Mouse (Mus musculus) CH12.LX (cell line): ENCODE results near the gene Znhit1. TPM values are rescaled to one million over a fixed set of nuclear protein-coding genes. Genes with fewer than 3 reads are reported as not detected.

Experiments used
- DNase-seq: peaks from one replicate; pipeline ENCODE4 v3.0.0-alpha.2; 2013; ENCODE audit errors: extremely low read depth
- H3K27ac ChIP-seq: 2 replicates; pipeline ENCODE4 v1.5.1; 2012; ENCODE audit warnings: low read depth, mild to moderate bottlenecking, control low read depth, moderate library complexity; ENCODE audit not compliant: insufficient read depth
- H3K27me3 ChIP-seq: replicated peaks from 2 replicates; pipeline ENCODE3; 2012; ENCODE audit warnings: inconsistent platforms
- H3K36me3 ChIP-seq, 2 experiments: replicated peaks in 1 of 2; 2 replicates each; pipeline versions ENCODE3 to v1.6.1; 2012; ENCODE audit warnings: inconsistent platforms in 1 of 2, low read length in 1 of 2, mild to moderate bottlenecking in 1 of 2, mixed read lengths in 1 of 2, moderate library complexity in 1 of 2; ENCODE audit not compliant: control insufficient read depth in 1 of 2, insufficient read depth in 1 of 2
- H3K4me1 ChIP-seq, 2 experiments: 2 replicates each; pipeline ENCODE4 v1.6.1; 2012; ENCODE audit warnings: inconsistent platforms in 1 of 2, moderate library complexity in 1 of 2; ENCODE audit not compliant: insufficient read depth in 2 of 2, control insufficient read depth in 1 of 2
- H3K4me2 ChIP-seq: 2 replicates; pipeline ENCODE4 v1.6.1; 2012; ENCODE audit warnings: low read depth, mild to moderate bottlenecking, control low read depth; ENCODE audit not compliant: poor library complexity, insufficient read depth, severe bottlenecking
- H3K4me3 ChIP-seq, 3 experiments: fragments of 150-350 bp in 1 of 3; sonication (generic) in 1 of 3; replicated peaks in 1 of 3; 2 replicates each; pipeline versions ENCODE3 to v1.5.1; 2011 to 2012; ENCODE audit warnings: low read depth in 2 of 3, low read length in 2 of 3, mild to moderate bottlenecking in 2 of 3, moderate library complexity in 2 of 3, control low read depth in 1 of 3, improper control_type of control experiment in 1 of 3, inconsistent platforms in 1 of 3, mixed read lengths in 1 of 3; ENCODE audit not compliant: poor library complexity in 1 of 3
- H3K79me2 ChIP-seq: replicated peaks from 2 replicates; pipeline ENCODE4 v1.6.1; 2012; ENCODE audit warnings: mild to moderate bottlenecking, moderate library complexity; ENCODE audit not compliant: control insufficient read depth, poor library complexity, insufficient read depth, severe bottlenecking; ENCODE audit errors: extremely low read depth
- H3K9ac ChIP-seq: 2 replicates; pipeline ENCODE4 v1.6.1; 2012; ENCODE audit warnings: low read depth, mild to moderate bottlenecking, control low read depth, moderate library complexity; ENCODE audit not compliant: insufficient read depth
- H3K9me3 ChIP-seq: replicated peaks from 2 replicates; pipeline ENCODE3; 2012; ENCODE audit warnings: low read length, inconsistent platforms, mixed read lengths
- BHLHE40 ChIP-seq: IDR thresholded peaks from 2 replicates; pipeline ENCODE4 v1.6.1; 2011; ENCODE audit warnings: mild to moderate bottlenecking, low read depth, low read length, improper control_type of control experiment
- CHD1 ChIP-seq: IDR thresholded peaks from 2 replicates; pipeline ENCODE4 v1.6.1; 2012; ENCODE audit warnings: low read depth, low read length, improper control_type of control experiment, inconsistent platforms
- CHD2 ChIP-seq: IDR thresholded peaks from 2 replicates; pipeline ENCODE4 v1.6.1; 2011; ENCODE audit warnings: low read length, improper control_type of control experiment
- CTCF ChIP-seq, 2 experiments: IDR thresholded peaks in 1 of 2; conservative IDR thresholded peaks in 1 of 2; 2 replicates each; pipeline ENCODE4 v1.5.1; 2011 to 2012; ENCODE audit warnings: low read depth in 2 of 2, low read length in 2 of 2, improper control_type of control experiment in 1 of 2, inconsistent platforms in 1 of 2, mild to moderate bottlenecking in 1 of 2, moderate library complexity in 1 of 2
- ELF1 ChIP-seq: IDR thresholded peaks from 2 replicates; pipeline ENCODE4 v1.6.1; 2014; ENCODE audit warnings: low read depth, mild to moderate bottlenecking, inconsistent platforms, low read length, improper control_type of control experiment
- EP300 ChIP-seq: IDR thresholded peaks from 2 replicates; pipeline ENCODE4 v1.6.1; 2011; ENCODE audit warnings: low read length, improper control_type of control experiment
- ETS1 ChIP-seq: conservative IDR thresholded peaks from 2 replicates; pipeline ENCODE4 v1.6.1; 2012; ENCODE audit warnings: low read depth, mild to moderate bottlenecking, inconsistent platforms, low read length, improper control_type of control experiment, moderate library complexity
- GABPA ChIP-seq: IDR thresholded peaks from 2 replicates; pipeline ENCODE4 v1.6.1; 2012; ENCODE audit warnings: low read depth, low read length, improper control_type of control experiment, inconsistent platforms; ENCODE audit not compliant: insufficient replicate concordance
- HCFC1 ChIP-seq: IDR thresholded peaks from 2 replicates; pipeline ENCODE4 v1.6.1; 2012; ENCODE audit warnings: low read depth, mild to moderate bottlenecking, inconsistent platforms, low read length, improper control_type of control experiment
- JUND ChIP-seq: conservative IDR thresholded peaks from 2 replicates; pipeline ENCODE4 v1.6.1; 2011; ENCODE audit warnings: low read depth, low read length, improper control_type of control experiment
- KAT2A ChIP-seq: IDR thresholded peaks from 2 replicates; pipeline ENCODE4 v1.6.1; 2012; ENCODE audit warnings: low read length, improper control_type of control experiment, inconsistent platforms; ENCODE audit not compliant: insufficient replicate concordance
- MAX ChIP-seq: IDR thresholded peaks from 2 replicates; pipeline ENCODE4 v1.6.1; 2011; ENCODE audit warnings: low read length, improper control_type of control experiment
- MEF2A ChIP-seq: IDR thresholded peaks from 2 replicates; pipeline ENCODE4 v1.6.1; 2014; ENCODE audit warnings: low read depth, mild to moderate bottlenecking, inconsistent platforms, low read length, improper control_type of control experiment, borderline replicate concordance
- MYC ChIP-seq: IDR thresholded peaks from 2 replicates; pipeline ENCODE4 v1.6.1; 2011; ENCODE audit warnings: low read depth, mild to moderate bottlenecking, improper control_type of control experiment, low read length
- NELFE ChIP-seq: IDR thresholded peaks from 2 replicates; pipeline ENCODE4 v1.6.1; 2011; ENCODE audit warnings: low read depth, low read length, improper control_type of control experiment
- PAX5 ChIP-seq: IDR thresholded peaks from 2 replicates; pipeline ENCODE4 v1.6.1; 2012; ENCODE audit warnings: low read length, inconsistent platforms, mixed read lengths
- POLR2AphosphoS2 ChIP-seq: IDR thresholded peaks from 2 replicates; pipeline ENCODE4 v1.6.1; 2011; ENCODE audit warnings: low read depth, low read length, improper control_type of control experiment
- RAD21 ChIP-seq: IDR thresholded peaks from 2 replicates; pipeline ENCODE4 v1.6.1; 2011; ENCODE audit warnings: low read depth, mild to moderate bottlenecking, low read length, improper control_type of control experiment, moderate library complexity
- SIN3A ChIP-seq: IDR thresholded peaks from 2 replicates; pipeline ENCODE4 v1.6.1; 2012; ENCODE audit warnings: low read length, improper control_type of control experiment, inconsistent platforms
- SMC3 ChIP-seq: IDR thresholded peaks from 2 replicates; pipeline ENCODE4 v1.6.1; 2011; ENCODE audit warnings: low read depth, low read length, improper control_type of control experiment
- TBP ChIP-seq: conservative IDR thresholded peaks from 2 replicates; pipeline ENCODE4 v1.6.1; 2011; ENCODE audit warnings: low read depth, low read length, improper control_type of control experiment
- UBTF ChIP-seq: IDR thresholded peaks from 2 replicates; pipeline ENCODE4 v1.6.1; 2012; ENCODE audit warnings: low read depth, mild to moderate bottlenecking, inconsistent platforms, low read length, improper control_type of control experiment, moderate library complexity
- ZC3H11A ChIP-seq: IDR thresholded peaks from 2 replicates; pipeline ENCODE4 v1.6.1; 2012; ENCODE audit warnings: low read depth, mild to moderate bottlenecking, inconsistent platforms, low read length, improper control_type of control experiment
- ZKSCAN1 ChIP-seq: IDR thresholded peaks from 2 replicates; pipeline ENCODE4 v1.6.1; 2012; ENCODE audit warnings: low read depth, inconsistent platforms, low read length, improper control_type of control experiment, borderline replicate concordance
- ZNF384 ChIP-seq: IDR thresholded peaks from 2 replicates; pipeline ENCODE4 v1.6.1; 2012; ENCODE audit warnings: low read depth, low read length, improper control_type of control experiment, inconsistent platforms
- dilution Hi-C: fragments of 300-500 bp; cut with MboI; formaldehyde crosslinking; loops from 2 replicates; pipeline ENCODE4 v1.14.3; 2020; ENCODE audit warnings: low sequenced_read_pairs; ENCODE audit not compliant: extremely low pct_unique_long_range_greater_than_20kb, extremely low pct_ligation_motif_present
- in situ Hi-C: fragments of 300-500 bp; cut with MboI; formaldehyde crosslinking; loops from 3 replicates; pipeline ENCODE4 v1.14.3; 2019; ENCODE audit warnings: low sequenced_read_pairs, low pct_ligation_motif_present, low pct_unique_long_range_greater_than_20kb, mixed read lengths
- polyA plus RNA-seq: library from polyadenylated mRNA; unstranded; fragments of >175 nt; gene quantifications from 2 replicates; pipeline ENCODE4 v1.2.1, GENCODE M21; 2012; ENCODE audit warnings: low read depth; ENCODE audit not compliant: insufficient read length
- total RNA-seq, 2 experiments: library from RNA; depleted of rRNA; stranded (reverse); fragments of 300-350 nt in 1 of 2; fragments of >200 nt in 1 of 2; gene quantifications; 2 replicates each; pipeline ENCODE4 v1.2.3; 2012 to 2014

Znhit1 gene
- total and polyA plus RNA-seq, 3 experiments = 39.6 to 99.2 (median 60.1) TPM

- no peaks in the 10 kb centered on the region for H3K27me3 ChIP-seq
These were observed 44.4 kb downstream of the Znhit1 start for GRCm38 (mm10) chr5:136943382-136943781.

GRCm38 (mm10) chr5:136942781-136943180, 45.0 kb downstream of the Znhit1 start:
- in situ Hi-C loops (no loop called here), dilution Hi-C loops (no loop called here)
- no peaks in the 10 kb centered on the region for H3K36me3 ChIP-seq
- no peak overlapping the region for H3K9ac ChIP-seq
- TF ChIP-seq RAD21 (no peak), MEF2A (peak; percentile 25; the same call in 1 of the 2 replicates)
- H3K79me2 ChIP-seq = no peaks in the 10 kb centered on the region
- no peak for DNase-seq
- H3K4me3 ChIP-seq = no peak overlapping the region
- no peaks in the 10 kb centered on the region for H3K27me3 ChIP-seq
- H3K4me1 ChIP-seq = peaks cover 2 to 14% of the 10 kb centered on the region in 2 experiments; a peak in 2 of 4 replicates
- no peak overlapping the region for H3K4me2 ChIP-seq
- H3K27ac ChIP-seq = no peak overlapping the region
- peaks cover 4% of the 10 kb centered on the region for H3K9me3 ChIP-seq

More at GRCm38 (mm10) chr5:136943382-136943781, 44.4 kb downstream of the Znhit1 start:
- no peak for DNase-seq
- peaks cover 4% of the 10 kb centered on the region for H3K9me3 ChIP-seq
- in situ Hi-C loops (no loop called here), dilution Hi-C loops (no loop called here)
- H3K4me2 ChIP-seq = no peak overlapping the region
- H3K4me1 ChIP-seq = peaks cover 2 to 14% of the 10 kb centered on the region in 2 experiments; a peak in 2 of 4 replicates
- no peaks in the 10 kb centered on the region for H3K36me3 ChIP-seq
- H3K79me2 ChIP-seq = no peaks in the 10 kb centered on the region
- H3K9ac ChIP-seq = no peak overlapping the region
- no peak overlapping the region for H3K27ac ChIP-seq
- TF ChIP-seq HCFC1 = no peak
- TF ChIP-seq CHD2 = no peak
- no peak for TF ChIP-seq GABPA
- no peak for TF ChIP-seq POLR2AphosphoS2
- no peak for TF ChIP-seq ZKSCAN1
- TF ChIP-seq UBTF = no peak
- TF ChIP-seq KAT2A = no peak
- TF ChIP-seq ETS1 = no peak
- no peak for TF ChIP-seq SIN3A
- TF ChIP-seq NELFE = no peak
- H3K4me3 ChIP-seq = no peak overlapping the region

- H3K4me2 ChIP-seq = no peak overlapping the region
- dilution Hi-C loops = no loop called here
- no peak for DNase-seq
- TF ChIP-seq CHD1 (no peak), ZNF384 (no peak), JUND (no peak), PAX5 (no peak), SMC3 (no peak), CHD2 (no peak), MAX (no peak), POLR2AphosphoS2 (no peak), HCFC1 (no peak), MYC (no peak), NELFE (no peak), ELF1 (no peak), TBP (no peak), BHLHE40 (no peak), EP300 (no peak), ZC3H11A (no peak), CTCF (conservative IDR thresholded peaks at IDR 0.05 in 1 of 2, IDR thresholded peaks at IDR 0.05 in 1 of 2; ENCODE audit: low read depth in 2 of 2, low read length in 2 of 2) (no peak), RAD21 (no peak)
These were observed 46.8 kb downstream of the Znhit1 start for GRCm38 (mm10) chr5:136940845-136941560.

More at GRCm38 (mm10) chr5:136940845-136941560, 46.8 kb downstream of the Znhit1 start:
- Histone ChIP-seq H3K79me2 (no peaks in the 10 kb centered on the region), H3K4me3 (no peak overlapping the region), H3K27me3 (no peaks in the 10 kb centered on the region), H3K9me3 (peaks cover 4% of the 10 kb centered on the region), H3K4me1 (peaks cover 2 to 16% of the 10 kb centered on the region in 2 experiments; a peak in 2 of 4 replicates), H3K27ac (no peak overlapping the region), H3K36me3 (no peaks in the 10 kb centered on the region), H3K9ac (no peak overlapping the region)
- in situ Hi-C loops = no loop called here
